Mouse (Mus musculus) heart, adult 18-20 months (tissue): ENCODE data around the gene Spindoc. TPM values are rescaled to one million over a fixed set of nuclear protein-coding genes. Genes with fewer than 3 reads are reported as not detected.
"Not testable (repeated sequence)": the region's sequence is repeated elsewhere in the genome, so short reads cannot be mapped to it uniquely, and the experiment has no call there.

Experiments
- DNase-seq, 2 experiments: peaks; one replicate each; pipeline ENCODE4 v3.0.0; 2021 to 2022; ENCODE audit warnings: mixed read lengths in 1 of 2
- total RNA-seq, 2 experiments: library from RNA; stranded (reverse); gene quantifications; 2 replicates each; pipeline ENCODE4 v1.2.3; 2021

Gene Spindoc
- total RNA-seq, 2 experiments from 2014 or later = 12.9 to 14.9 TPM

GRCm38 (mm10) chr19:7400635-7401034, 17.8 kb upstream of the Spindoc start:
- DNase-seq = peak; percentile 48 to 76

- DNase-seq = not testable (repeated sequence)
Observed at GRCm38 (mm10) chr19:7398898-7399297, 16.1 kb upstream of the Spindoc start.

GRCm38 (mm10) chr19:7396867-7397826, 14.4 kb upstream of the Spindoc start:
- DNase-seq = peak in 1 of 2 experiments; percentile 29

- no peak for DNase-seq
Observed at GRCm38 (mm10) chr19:7388488-7388887, 5.7 kb upstream of the Spindoc start.

GRCm38 (mm10) chr19:7386042-7386441, 3.2 kb upstream of the Spindoc start:
- no peak for DNase-seq

GRCm38 (mm10) chr19:7382248-7382902, 419 bp downstream of the Spindoc start:
- DNase-seq = peak; percentile 59 to 77

GRCm38 (mm10) chr19:7381906-7382247, 917 bp downstream of the Spindoc start:
- no peak for DNase-seq

- no peak for DNase-seq
Observed at GRCm38 (mm10) chr19:7377639-7378038, 5.2 kb downstream of the Spindoc start.

GRCm38 (mm10) chr19:7374491-7374890, 8.3 kb downstream of the Spindoc start:
- DNase-seq = no peak

GRCm38 (mm10) chr19:7369469-7369868, 13.3 kb downstream of the Spindoc start:
- not testable (repeated sequence) for DNase-seq

GRCm38 (mm10) chr19:7353636-7354035, 29.2 kb downstream of the Spindoc start:
- no peak for DNase-seq

- DNase-seq = no peak
Observed at GRCm38 (mm10) chr19:7352809-7353495, 29.8 kb downstream of the Spindoc start.

GRCm38 (mm10) chr19:7349993-7350392, 32.8 kb downstream of the Spindoc start:
- no peak for DNase-seq

GRCm38 (mm10) chr19:7345235-7345755, 37.5 kb downstream of the Spindoc start:
- DNase-seq = peak; percentile 26 to 52

- no peak for DNase-seq
Observed at GRCm38 (mm10) chr19:7342646-7343045, 40.1 kb downstream of the Spindoc start.

GRCm38 (mm10) chr19:7341512-7342397, 41.0 kb downstream of the Spindoc start, which contains the start of gene Mark2:
TSS of gene Mark2 (minus strand) at chr19:7341860.
- DNase-seq = peak; percentile 99 to 100

GRCm38 (mm10) chr19:7340780-7341475, 41.9 kb downstream of the Spindoc start:
- DNase-seq = no peak

- DNase-seq = peak in 1 of 2 experiments; percentile 55
Observed at GRCm38 (mm10) chr19:7340371-7340779, 42.4 kb downstream of the Spindoc start.

GRCm38 (mm10) chr19:7339867-7340266, 42.9 kb downstream of the Spindoc start:
- peak in 1 of 2 experiments; percentile 30 for DNase-seq

- peak; percentile 45 to 57 for DNase-seq
Observed at GRCm38 (mm10) chr19:7339026-7339425, 43.8 kb downstream of the Spindoc start.
